Comparison of ENCODE assay signal across 27 mouse cellular contexts in the genomic region with DNA sequence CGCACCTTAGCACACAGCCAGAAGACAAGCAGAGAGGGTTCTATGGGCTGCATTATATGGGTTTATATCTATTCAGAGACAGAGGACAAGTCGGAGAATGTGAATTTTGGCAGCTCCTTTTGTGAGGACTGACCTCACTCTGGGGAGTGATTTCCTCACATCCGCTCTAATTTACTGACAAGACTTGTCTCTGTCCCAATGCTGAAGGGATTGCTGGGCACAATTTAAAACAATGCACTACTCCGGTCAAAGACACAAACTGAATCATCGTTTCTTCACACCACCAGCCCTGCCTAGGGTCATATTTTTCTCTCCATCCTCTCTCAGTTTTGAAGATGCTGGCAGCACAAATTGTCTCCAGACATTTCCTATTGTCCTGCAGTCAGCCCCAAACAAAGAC.
A peak's percentile ranks its signal among the peaks of the same experiment; 100 is the strongest.
DNase-seq lines count a peak whose midpoint lies in the region; ATAC-seq and TF ChIP-seq lines count a peak whose summit lies in the region.
"Had no signal": no experiment of that assay in that cellular context is flagged by ENCODE, and none has a peak within 500 bp of the region (broad histone marks: within the 10 kb centered on the region; RNA-seq: fewer than 3 reads in every experiment).

No protein-coding gene starts in this region.

- H3K27ac ChIP-seq in kidney, postnatal 0 days, result no peak overlapping the region
- H3K27ac ChIP-seq in lung, postnatal 0 days (ENCODE audit: low read length), result no peak overlapping the region
- H3K27ac ChIP-seq: embryonic facial prominence, embryonic 13.5 days; forebrain, embryonic 10.5 days; forebrain, embryonic 15.5 days; gastrocnemius, adult 2 months; heart, adult 2 months; hindbrain, embryonic 13.5 days had no signal

- no peak overlapping the region for H3K9ac ChIP-seq in kidney, postnatal 0 days (ENCODE audit: low read depth, low read length)
- H3K9ac ChIP-seq in lung, postnatal 0 days (replicated peaks; ENCODE audit: low read depth), result no peak overlapping the region
- H3K9ac ChIP-seq: embryonic facial prominence, embryonic 13.5 days; forebrain, embryonic 15.5 days; heart, embryonic 12.5 days; hindbrain, embryonic 13.5 days had no signal

- no peak for TF ChIP-seq CTCF in kidney, postnatal 0 days (IDR thresholded peaks at IDR 0.05; ENCODE audit: low read depth)
- no peak for TF ChIP-seq CTCF in lung, postnatal 0 days (IDR thresholded peaks at IDR 0.05)

- peak; percentile 40 for DNase-seq in adrenal gland, adult 2 months
- no peak for DNase-seq in adrenal gland, postnatal 10 days
- peak; percentile 39 for DNase-seq in kidney, postnatal 0 days (ENCODE audit: low spot score)
- DNase-seq in kidney, postnatal 10 days, result no peak
- DNase-seq in lung, postnatal 0 days (ENCODE audit: low spot score), result peak; percentile 54
- DNase-seq in lung, postnatal 36 days, result no peak
- DNase-seq in adipocyte (ENCODE audit: low spot score), result peak; percentile 33
- no peak for DNase-seq in retina, embryonic 14.5 days (ENCODE audit: low spot score)
- DNase-seq: cerebellum, adult 11-12 months; gastrocnemius, adult 2 months; gastrocnemius, postnatal 36 days; heart, adult 2 months; heart, postnatal 4 days; kidney, postnatal 25 days; lung, adult 18-20 months; right cerebral cortex, postnatal 25 days; spleen, adult 18-20 months; thymus, postnatal 14 days had no signal

- WGBS in kidney, postnatal 0 days, result 64% methylated on average over 5 of the region's 5 CpGs
- 49% methylated on average over 5 of the region's 5 CpGs for WGBS in lung, postnatal 0 days

- H3K9me3 ChIP-seq in kidney, postnatal 0 days (replicated peaks; ENCODE audit: low read length), result no peaks in the 10 kb centered on the region
- no peaks in the 10 kb centered on the region for H3K9me3 ChIP-seq in lung, postnatal 0 days (ENCODE audit: low read length)
- H3K9me3 ChIP-seq: embryonic facial prominence, embryonic 13.5 days; forebrain, embryonic 10.5 days; forebrain, embryonic 15.5 days; heart, embryonic 12.5 days; hindbrain, embryonic 13.5 days had no signal

- H3K4me3 ChIP-seq in kidney, postnatal 0 days (replicated peaks; ENCODE audit: low read depth, low read length), result no peak overlapping the region
- no peak overlapping the region for H3K4me3 ChIP-seq in lung, postnatal 0 days (ENCODE audit: low read depth, low read length)
- H3K4me3 ChIP-seq: embryonic facial prominence, embryonic 13.5 days; forebrain, embryonic 10.5 days; forebrain, embryonic 15.5 days; gastrocnemius, adult 2 months; heart, adult 2 months; heart, embryonic 12.5 days; hindbrain, embryonic 13.5 days had no signal

- no peaks in the 10 kb centered on the region for H3K27me3 ChIP-seq in kidney, postnatal 0 days (ENCODE audit: insufficient read depth, low read length)
- no peaks in the 10 kb centered on the region for H3K27me3 ChIP-seq in lung, postnatal 0 days (replicated peaks; ENCODE audit: insufficient read depth, low read length)
- H3K27me3 ChIP-seq: embryonic facial prominence, embryonic 13.5 days; forebrain, embryonic 15.5 days; heart, embryonic 12.5 days had no signal

- peaks cover 3% of the 10 kb centered on the region; the same call in 1 of the 2 replicates for H3K4me1 ChIP-seq in kidney, postnatal 0 days (replicated peaks; ENCODE audit: insufficient read depth, low read length)
- H3K4me1 ChIP-seq in lung, postnatal 0 days (ENCODE audit: insufficient read depth, low read depth, low read length), result no peaks in the 10 kb centered on the region
- H3K4me1 ChIP-seq: forebrain, embryonic 15.5 days had no signal

- TF ChIP-seq EP300 in lung, postnatal 0 days (IDR thresholded peaks at IDR 0.05), result peak; percentile 39; the same call in 1 of the 2 replicates

- no peak for ATAC-seq in kidney, postnatal 0 days (replicated peaks; ENCODE audit: low FRiP score, low read depth)
- ATAC-seq in lung, postnatal 0 days, result peak; percentile 30
- ATAC-seq: forebrain, embryonic 15.5 days; intestine, embryonic 16.5 days; midbrain, embryonic 16.5 days had no signal

- no peak overlapping the region for H3K4me2 ChIP-seq in kidney, postnatal 0 days (ENCODE audit: low read length)
- H3K4me2 ChIP-seq in lung, postnatal 0 days (replicated peaks; ENCODE audit: low read depth, low read length), result no peak overlapping the region
- H3K4me2 ChIP-seq: embryonic facial prominence, embryonic 13.5 days; forebrain, embryonic 15.5 days; heart, embryonic 12.5 days; hindbrain, embryonic 13.5 days; liver, embryonic 11.5 days; midbrain, embryonic 11.5 days had no signal

- H3K36me3 ChIP-seq in kidney, postnatal 0 days (ENCODE audit: insufficient read depth, low read length), result no peaks in the 10 kb centered on the region
- H3K36me3 ChIP-seq in lung, postnatal 0 days (ENCODE audit: insufficient read depth, low read length), result no peaks in the 10 kb centered on the region
- H3K36me3 ChIP-seq: embryonic facial prominence, embryonic 13.5 days; forebrain, embryonic 10.5 days; forebrain, embryonic 15.5 days; heart, embryonic 12.5 days; hindbrain, embryonic 13.5 days had no signal

Comparison
In these comparisons a context has a peak if more than half of its experiments do, and no peak if none do; other contexts are left out.
1. DNase-seq: peak in adrenal gland, adult 2 months (single experiment), kidney, postnatal 0 days (single experiment), lung, postnatal 0 days (single experiment) and adipocyte (single experiment); none in adrenal gland, postnatal 10 days (single experiment), kidney, postnatal 10 days (single experiment), lung, postnatal 36 days (single experiment) and retina, embryonic 14.5 days (single experiment).